Mouse (Mus musculus): ENCODE results near the gene Cox17.

GRCm38 (mm10) chr16:38368336-38368735 is 21.5 kb downstream of the Cox17 start:
- TF ChIP-seq POLR2A (IDR thresholded peaks at IDR 0.05; ENCODE audit: insufficient read depth, low read depth, low read length) (no peak), CTCF (IDR thresholded peaks at IDR 0.05; ENCODE audit: insufficient read depth, low read depth, low read length) (no peak)
